Mouse (Mus musculus): ENCODE results near the gene Ppa2. TPM values are rescaled to one million over a fixed set of nuclear protein-coding genes. Genes with fewer than 3 reads are reported as not detected.

The Ppa2 gene
- polyA plus RNA-seq, 1 experiment: 51.0 TPM

GRCm38 (mm10) chr3:133332280-133332679 is 22.4 kb downstream of the Ppa2 start:
- Histone ChIP-seq H3K27me3 (ENCODE audit: control insufficient read depth, insufficient read depth, low read length, poor library complexity, severe bottlenecking) (no peaks in the 10 kb centered on the region), H3K27ac (ENCODE audit: insufficient read depth, low read length) (no peak overlapping the region), H3K4me1 (ENCODE audit: control insufficient read depth, insufficient read depth, low read length) (no peaks in the 10 kb centered on the region), H3K36me3 (ENCODE audit: control insufficient read depth, insufficient read depth, low read length, poor library complexity, severe bottlenecking) (peaks cover 3% of the 10 kb centered on the region), H3K4me3 (ENCODE audit: low read depth, low read length) (no peak overlapping the region), H3K9ac (ENCODE audit: low read depth, poor library complexity, severe bottlenecking) (no peak overlapping the region), H3K9me3 (replicated peaks; ENCODE audit: control insufficient read depth, insufficient read depth, low read length, poor library complexity, severe bottlenecking) (no peaks in the 10 kb centered on the region)
- TF ChIP-seq EP300 (IDR thresholded peaks at IDR 0.05; ENCODE audit: insufficient read depth, low read depth, low read length) (no peak), POLR2A (IDR thresholded peaks at IDR 0.05; ENCODE audit: insufficient read depth, low read length) (no peak), CTCF (IDR thresholded peaks at IDR 0.05; ENCODE audit: low read depth, low read length) (no peak)

GRCm38 (mm10) chr3:133333267-133334170 is 23.6 kb downstream of the Ppa2 start:
- TF ChIP-seq POLR2A (IDR thresholded peaks at IDR 0.05; ENCODE audit: insufficient read depth, low read length) (no peak), CTCF (IDR thresholded peaks at IDR 0.05; ENCODE audit: low read depth, low read length) (no peak), EP300 (IDR thresholded peaks at IDR 0.05; ENCODE audit: insufficient read depth, low read depth, low read length) (no peak)
- Histone ChIP-seq H3K27ac (ENCODE audit: insufficient read depth, low read length) (no peak overlapping the region), H3K36me3 (ENCODE audit: control insufficient read depth, insufficient read depth, low read length, poor library complexity, severe bottlenecking) (peaks cover 3% of the 10 kb centered on the region), H3K4me1 (ENCODE audit: control insufficient read depth, insufficient read depth, low read length) (no peaks in the 10 kb centered on the region), H3K27me3 (ENCODE audit: control insufficient read depth, insufficient read depth, low read length, poor library complexity, severe bottlenecking) (no peaks in the 10 kb centered on the region), H3K4me3 (ENCODE audit: low read depth, low read length) (no peak overlapping the region), H3K9ac (ENCODE audit: low read depth, poor library complexity, severe bottlenecking) (no peak overlapping the region), H3K9me3 (replicated peaks; ENCODE audit: control insufficient read depth, insufficient read depth, low read length, poor library complexity, severe bottlenecking) (no peaks in the 10 kb centered on the region)

GRCm38 (mm10) chr3:133334691-133335090 is 24.8 kb downstream of the Ppa2 start:
- no peaks in the 10 kb centered on the region for H3K27me3 ChIP-seq (ENCODE audit: control insufficient read depth, insufficient read depth, low read length, poor library complexity, severe bottlenecking)
- H3K9ac ChIP-seq (ENCODE audit: low read depth, poor library complexity, severe bottlenecking): no peak overlapping the region
- no peaks in the 10 kb centered on the region for H3K4me1 ChIP-seq (ENCODE audit: control insufficient read depth, insufficient read depth, low read length)
- H3K4me3 ChIP-seq (ENCODE audit: low read depth, low read length): no peak overlapping the region
- TF ChIP-seq CTCF (IDR thresholded peaks at IDR 0.05; ENCODE audit: low read depth, low read length): no peak
- no peak for TF ChIP-seq EP300 (IDR thresholded peaks at IDR 0.05; ENCODE audit: insufficient read depth, low read depth, low read length)
- no peak for TF ChIP-seq POLR2A (IDR thresholded peaks at IDR 0.05; ENCODE audit: insufficient read depth, low read length)
- H3K36me3 ChIP-seq (ENCODE audit: control insufficient read depth, insufficient read depth, low read length, poor library complexity, severe bottlenecking): peaks cover 3% of the 10 kb centered on the region
- H3K9me3 ChIP-seq (replicated peaks; ENCODE audit: control insufficient read depth, insufficient read depth, low read length, poor library complexity, severe bottlenecking): no peaks in the 10 kb centered on the region
- no peak overlapping the region for H3K27ac ChIP-seq (ENCODE audit: insufficient read depth, low read length)

- no peaks in the 10 kb centered on the region for H3K27me3 ChIP-seq (ENCODE audit: control insufficient read depth, insufficient read depth, low read length, poor library complexity, severe bottlenecking)
- H3K36me3 ChIP-seq (ENCODE audit: control insufficient read depth, insufficient read depth, low read length, poor library complexity, severe bottlenecking): peaks cover 3% of the 10 kb centered on the region
- H3K27ac ChIP-seq (ENCODE audit: insufficient read depth, low read length): no peak overlapping the region
- no peak for TF ChIP-seq CTCF (IDR thresholded peaks at IDR 0.05; ENCODE audit: low read depth, low read length)
- no peak for TF ChIP-seq EP300 (IDR thresholded peaks at IDR 0.05; ENCODE audit: insufficient read depth, low read depth, low read length)
- no peak for TF ChIP-seq POLR2A (IDR thresholded peaks at IDR 0.05; ENCODE audit: insufficient read depth, low read length)
- no peaks in the 10 kb centered on the region for H3K9me3 ChIP-seq (replicated peaks; ENCODE audit: control insufficient read depth, insufficient read depth, low read length, poor library complexity, severe bottlenecking)
- no peaks in the 10 kb centered on the region for H3K4me1 ChIP-seq (ENCODE audit: control insufficient read depth, insufficient read depth, low read length)
- no peak overlapping the region for H3K4me3 ChIP-seq (ENCODE audit: low read depth, low read length)
- no peak overlapping the region for H3K9ac ChIP-seq (ENCODE audit: low read depth, poor library complexity, severe bottlenecking)
These were observed 25.3 kb downstream of the Ppa2 start for GRCm38 (mm10) chr3:133335166-133335565.

GRCm38 (mm10) chr3:133336400-133336799 is 26.5 kb downstream of the Ppa2 start:
- Histone ChIP-seq H3K9me3 (replicated peaks; ENCODE audit: control insufficient read depth, insufficient read depth, low read length, poor library complexity, severe bottlenecking) (no peaks in the 10 kb centered on the region), H3K27ac (ENCODE audit: insufficient read depth, low read length) (no peak overlapping the region), H3K4me1 (ENCODE audit: control insufficient read depth, insufficient read depth, low read length) (no peaks in the 10 kb centered on the region), H3K27me3 (ENCODE audit: control insufficient read depth, insufficient read depth, low read length, poor library complexity, severe bottlenecking) (no peaks in the 10 kb centered on the region), H3K9ac (ENCODE audit: low read depth, poor library complexity, severe bottlenecking) (no peak overlapping the region), H3K36me3 (ENCODE audit: control insufficient read depth, insufficient read depth, low read length, poor library complexity, severe bottlenecking) (no peaks in the 10 kb centered on the region; the same call in 1 of the 2 replicates), H3K4me3 (ENCODE audit: low read depth, low read length) (no peak overlapping the region)
- TF ChIP-seq POLR2A (IDR thresholded peaks at IDR 0.05; ENCODE audit: insufficient read depth, low read length) (no peak), CTCF (IDR thresholded peaks at IDR 0.05; ENCODE audit: low read depth, low read length) (no peak), EP300 (IDR thresholded peaks at IDR 0.05; ENCODE audit: insufficient read depth, low read depth, low read length) (no peak)

GRCm38 (mm10) chr3:133338851-133339356 is 29.0 kb downstream of the Ppa2 start:
- Histone ChIP-seq H3K27ac (ENCODE audit: insufficient read depth, low read length) (no peak overlapping the region), H3K9ac (ENCODE audit: low read depth, poor library complexity, severe bottlenecking) (no peak overlapping the region)
- TF ChIP-seq POLR2A (IDR thresholded peaks at IDR 0.05; ENCODE audit: insufficient read depth, low read length): no peak
- no peak for TF ChIP-seq CTCF (IDR thresholded peaks at IDR 0.05; ENCODE audit: low read depth, low read length)
- no peak for TF ChIP-seq EP300 (IDR thresholded peaks at IDR 0.05; ENCODE audit: insufficient read depth, low read depth, low read length)

More at GRCm38 (mm10) chr3:133338851-133339356, 29.0 kb downstream of the Ppa2 start:
- no peaks in the 10 kb centered on the region for H3K27me3 ChIP-seq (ENCODE audit: control insufficient read depth, insufficient read depth, low read length, poor library complexity, severe bottlenecking)
- H3K36me3 ChIP-seq (ENCODE audit: control insufficient read depth, insufficient read depth, low read length, poor library complexity, severe bottlenecking): no peaks in the 10 kb centered on the region; the same call in 1 of the 2 replicates
- H3K9me3 ChIP-seq (replicated peaks; ENCODE audit: control insufficient read depth, insufficient read depth, low read length, poor library complexity, severe bottlenecking): no peaks in the 10 kb centered on the region
- no peak overlapping the region for H3K4me3 ChIP-seq (ENCODE audit: low read depth, low read length)
- no peaks in the 10 kb centered on the region for H3K4me1 ChIP-seq (ENCODE audit: control insufficient read depth, insufficient read depth, low read length)

All from ES-Bruce4 (cell line).